Mouse (Mus musculus) T-helper 2 cell (primary cell): ENCODE measurements at regions not wholly inside any gene's neighbourhood (a gene's known extent, or its start where the extent isn't known, plus 50 kb on each side); places are given as distances from the start of the nearest gene placed in this dataset.

Source experiments
- in situ Hi-C: fragments of 300-600 bp; cut with MboI, MseI; formaldehyde crosslinking; loops from one replicate; pipeline ENCODE4 v1.15.1; 2025; ENCODE audit warnings: high pct_unique_total_duplicates

DNA sequence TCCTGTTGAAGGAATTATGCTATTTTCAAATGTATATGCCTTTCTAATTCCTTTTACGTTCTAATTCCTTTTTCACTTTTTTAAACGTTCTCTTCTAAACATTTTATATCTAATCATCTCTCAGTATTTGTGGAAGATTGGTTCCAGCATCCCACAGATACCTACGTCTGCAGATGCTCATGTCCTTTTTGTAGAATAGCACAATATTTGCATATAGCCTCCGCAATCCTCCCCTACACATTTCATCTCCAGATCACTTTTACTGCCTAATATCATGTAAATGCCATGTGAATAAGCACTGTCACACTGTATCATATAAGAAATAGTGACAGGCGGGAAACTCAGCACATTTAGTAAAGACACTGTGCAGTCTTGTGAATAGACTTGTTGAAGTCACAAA, 192.6 kb downstream of the Otor start:
- in situ Hi-C loops, result loop anchor here (25.0 kb wide), 1 partner anchor 834 kb away; no protein-coding TSS in a partner anchor

- in situ Hi-C loops, result no loop called here
Measured at GRCm38 (mm10) chr2:143305747-143306570, 227.7 kb downstream of the Otor start.

- in situ Hi-C loops, result no loop called here
Measured at GRCm38 (mm10) chr2:143306571-143306925, 228.3 kb downstream of the Otor start.

DNA sequence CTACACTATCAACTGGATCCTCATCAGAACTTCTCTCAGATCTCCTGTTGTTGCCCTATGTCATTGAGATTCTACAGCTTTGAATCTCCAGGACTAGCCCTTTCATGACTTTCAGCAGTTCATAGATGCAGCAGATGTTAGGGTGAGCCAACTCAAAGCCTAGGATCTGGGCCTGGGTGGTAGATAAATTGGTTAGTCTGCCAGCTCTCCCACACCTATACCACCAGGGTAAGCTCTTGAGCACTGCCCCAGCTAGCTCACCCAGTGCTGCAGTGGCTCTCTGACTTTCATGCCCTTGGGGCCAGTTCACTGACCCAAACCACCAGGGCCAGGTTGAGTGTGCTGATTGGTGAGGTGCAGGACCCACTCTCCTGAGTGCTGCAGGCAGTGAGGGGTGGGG, 220.5 kb upstream of the Pcsk2 start:
- in situ Hi-C loops, result no loop called here

DNA sequence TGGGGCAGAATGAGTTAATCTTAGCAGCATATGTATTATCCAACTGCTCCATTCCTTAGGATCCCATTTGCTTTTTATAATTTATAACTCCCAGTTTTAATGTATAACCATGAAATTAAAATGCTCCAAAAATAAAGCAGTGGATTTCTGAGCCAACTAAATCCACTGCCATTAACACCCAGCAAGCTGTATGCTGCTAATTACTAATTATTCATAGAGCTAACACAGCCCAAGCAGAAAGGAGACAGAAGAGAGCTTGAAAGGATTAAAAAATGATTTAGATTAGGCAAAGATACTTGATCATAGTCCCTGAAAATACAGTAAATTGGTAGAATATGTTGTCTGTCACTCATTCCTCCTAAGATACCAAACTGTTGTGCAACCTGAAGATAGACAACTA, 213.9 kb upstream of the Pcsk2 start:
- in situ Hi-C loops, result no loop called here

- in situ Hi-C loops, result no loop called here
Measured at GRCm38 (mm10) chr2:143340364-143340763, 205.6 kb upstream of the Pcsk2 start.

GRCm38 (mm10) chr2:143364193-143364592, 181.8 kb upstream of the Pcsk2 start:
- in situ Hi-C loops, result no loop called here

DNA sequence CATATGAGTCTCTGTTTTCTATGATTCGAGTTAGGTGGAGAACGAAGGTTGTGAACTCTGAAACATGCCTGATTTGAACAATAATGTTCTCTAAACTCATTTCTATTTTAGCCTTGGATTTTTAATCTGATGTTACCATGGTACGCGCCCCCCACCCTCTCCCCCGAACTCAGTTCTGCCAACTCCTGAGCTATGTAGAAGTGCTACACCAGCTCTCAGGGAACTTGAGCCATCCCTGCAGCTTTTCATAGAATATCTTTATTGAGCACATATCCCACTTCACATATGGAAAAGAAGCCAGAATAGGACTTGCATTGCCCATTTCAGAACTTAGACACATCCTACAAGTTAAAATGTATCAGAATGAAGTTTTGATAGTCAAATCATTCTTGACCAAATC, 180.0 kb upstream of the Pcsk2 start:
- in situ Hi-C loops, result no loop called here
